Comparison of ENCODE assay signal across 8 mouse cellular contexts in genomic region chr2:181593042-181593421, GRCm38 (mm10). TPM values are rescaled to one million over a fixed set of nuclear protein-coding genes. Genes with fewer than 3 reads are reported as not detected.
DNase-seq lines count a peak whose midpoint lies in the region; ATAC-seq and TF ChIP-seq lines count a peak whose summit lies in the region.

No protein-coding gene starts in this region.

- H3K9ac ChIP-seq in heart, embryonic 15.5 days: peak overlapping the region; percentile 88
- peak overlapping the region; percentile 94 for H3K9ac ChIP-seq in liver, postnatal 0 days (replicated peaks)
- H3K9ac ChIP-seq in stomach, embryonic 15.5 days: peak overlapping the region; percentile 93

- H3K9me3 ChIP-seq in heart, embryonic 15.5 days (replicated peaks): no peaks in the 10 kb centered on the region
- H3K9me3 ChIP-seq in liver, postnatal 0 days (ENCODE audit: low read length): no peaks in the 10 kb centered on the region
- H3K9me3 ChIP-seq in stomach, embryonic 15.5 days: no peaks in the 10 kb centered on the region

- peak overlapping the region; percentile 82 for H3K27ac ChIP-seq in heart, embryonic 15.5 days
- H3K27ac ChIP-seq in liver, postnatal 0 days (ENCODE audit: low read depth): peak overlapping the region; percentile 90
- peak overlapping the region; percentile 91 for H3K27ac ChIP-seq in stomach, embryonic 15.5 days

- TF ChIP-seq CTCF in liver, postnatal 0 days (IDR thresholded peaks at IDR 0.05; ENCODE audit: low read depth): no peak

- DNase-seq in heart, postnatal 10 days: no peak
- DNase-seq in NIH3T3 (ENCODE audit: low read depth): peak; percentile 70
- DNase-seq in heart, postnatal 4 days: peak; percentile 46
- DNase-seq in liver, postnatal 0 days: no peak
- no peak for DNase-seq in urinary bladder, postnatal 14 days (ENCODE audit: low spot score)
- DNase-seq in ovary, postnatal 14 days (ENCODE audit: low spot score): no peak

- WGBS in heart, embryonic 15.5 days: 2% methylated on average over 6 of the region's 6 CpGs
- 3% methylated on average over 6 of the region's 6 CpGs for WGBS in liver, postnatal 0 days (ENCODE audit: insufficient replicate concordance)
- WGBS in stomach, embryonic 15.5 days: 4% methylated on average over 6 of the region's 6 CpGs

- intact Hi-C loops in heart, postnatal 10 days (cut with DNase I): no loop called here

- peak; percentile 14; the same call in 1 of the 2 replicates for ATAC-seq in heart, embryonic 15.5 days (replicated peaks; ENCODE audit: insufficient number of reproducible peaks, insufficient read depth, low FRiP score, low read depth)
- peak; percentile 37 for ATAC-seq in liver, postnatal 0 days
- ATAC-seq in stomach, embryonic 15.5 days (ENCODE audit: insufficient read depth, low FRiP score, low read depth): peak; percentile 33

- peak overlapping the region; percentile 91 for H3K4me3 ChIP-seq in heart, embryonic 15.5 days
- H3K4me3 ChIP-seq in liver, postnatal 0 days (ENCODE audit: low read depth, low read length): peak overlapping the region; percentile 90
- peak overlapping the region; percentile 99 for H3K4me3 ChIP-seq in stomach, embryonic 15.5 days (replicated peaks)

- H3K4me1 ChIP-seq in heart, embryonic 15.5 days (replicated peaks): peaks cover 15% of the 10 kb centered on the region
- H3K4me1 ChIP-seq in liver, postnatal 0 days (ENCODE audit: insufficient read depth): peaks cover 10% of the 10 kb centered on the region
- H3K4me1 ChIP-seq in stomach, embryonic 15.5 days: peaks cover 31% of the 10 kb centered on the region

- H3K4me2 ChIP-seq in heart, embryonic 15.5 days: peak overlapping the region; percentile 78
- peak overlapping the region; percentile 97 for H3K4me2 ChIP-seq in liver, postnatal 0 days (ENCODE audit: low read depth, low read length)
- peak overlapping the region; percentile 76 for H3K4me2 ChIP-seq in stomach, embryonic 15.5 days

- H3K36me3 ChIP-seq in heart, embryonic 15.5 days: peaks cover 24% of the 10 kb centered on the region; the same call in 1 of the 2 replicates
- H3K36me3 ChIP-seq in liver, postnatal 0 days (replicated peaks; ENCODE audit: insufficient read depth, low read length): peaks cover 13% of the 10 kb centered on the region
- H3K36me3 ChIP-seq in stomach, embryonic 15.5 days: peaks cover 24% of the 10 kb centered on the region

- no peak for TF ChIP-seq EP300 in liver, postnatal 0 days (IDR thresholded peaks at IDR 0.05; ENCODE audit: low read depth)

- no peaks in the 10 kb centered on the region for H3K27me3 ChIP-seq in heart, embryonic 15.5 days
- no peaks in the 10 kb centered on the region for H3K27me3 ChIP-seq in liver, postnatal 0 days (ENCODE audit: insufficient read depth, low read length)
- H3K27me3 ChIP-seq in stomach, embryonic 15.5 days (replicated peaks): no peaks in the 10 kb centered on the region

RNA-seq across cellular contexts. Expression of gene Zfp512b, which starts 0.4 kb away (rescaled TPM):
- polyA plus RNA-seq in heart, embryonic 15.5 days (2015; fragmentation: Nextera tagmentation; extraction: Ambion mirVana): 23.1 and 35.8 TPM in 2 replicates
- total RNA-seq in heart, postnatal 10 days (2021): 10 to 100 TPM; 31.2 to 39.5 TPM
- 10 to 100 TPM; 41.8 to 45.5 TPM for total RNA-seq in heart, postnatal 4 days (2021)
- 8.9 and 10.5 TPM in 2 replicates for polyA plus RNA-seq in liver, postnatal 0 days (2015; fragmentation: Nextera tagmentation; extraction: Ambion mirVana)
- polyA plus RNA-seq in stomach, embryonic 15.5 days (2015; fragmentation: Nextera tagmentation; extraction: Ambion mirVana): 48.5 and 50.8 TPM in 2 replicates

RNA-seq across cellular contexts. Expression of gene Prpf6, which starts 1.4 kb away (rescaled TPM):
- 38.9 and 45.5 TPM in 2 replicates for polyA plus RNA-seq in heart, embryonic 15.5 days (2015; fragmentation: Nextera tagmentation; extraction: Ambion mirVana)
- total RNA-seq in heart, postnatal 10 days (2021): 10 to 100 TPM; 37.0 to 41.1 TPM
- 10 to 100 TPM; 35.1 to 36.1 TPM for total RNA-seq in heart, postnatal 4 days (2021)
- 16.7 and 17.5 TPM in 2 replicates for polyA plus RNA-seq in liver, postnatal 0 days (2015; fragmentation: Nextera tagmentation; extraction: Ambion mirVana)
- 52.7 and 56.6 TPM in 2 replicates for polyA plus RNA-seq in stomach, embryonic 15.5 days (2015; fragmentation: Nextera tagmentation; extraction: Ambion mirVana)

RNA-seq across cellular contexts. Expression of gene Samd10, which starts 6.0 kb away (rescaled TPM):
- 9.6 and 14.9 TPM in 2 replicates for polyA plus RNA-seq in heart, embryonic 15.5 days (2015; fragmentation: Nextera tagmentation; extraction: Ambion mirVana)
- 1 to 10 TPM; 2.7 to 3.2 TPM for total RNA-seq in heart, postnatal 10 days (2021)
- 1 to 10 TPM; 4.8 to 4.9 TPM for total RNA-seq in heart, postnatal 4 days (2021)
- 2.1 and 2.3 TPM in 2 replicates for polyA plus RNA-seq in liver, postnatal 0 days (2015; fragmentation: Nextera tagmentation; extraction: Ambion mirVana)
- 25.0 and 26.9 TPM in 2 replicates for polyA plus RNA-seq in stomach, embryonic 15.5 days (2015; fragmentation: Nextera tagmentation; extraction: Ambion mirVana)

RNA-seq across cellular contexts. Expression of gene Uckl1, which starts 8.3 kb away (rescaled TPM):
- 61.8 and 71.6 TPM in 2 replicates for polyA plus RNA-seq in heart, embryonic 15.5 days (2015; fragmentation: Nextera tagmentation; extraction: Ambion mirVana)
- total RNA-seq in heart, postnatal 10 days (2021): 10 to 100 TPM; 43.3 to 47.1 TPM
- 10 to 100 TPM; 50.2 to 54.5 TPM for total RNA-seq in heart, postnatal 4 days (2021)
- polyA plus RNA-seq in liver, postnatal 0 days (2015; fragmentation: Nextera tagmentation; extraction: Ambion mirVana): 20.3 and 22.8 TPM in 2 replicates
- polyA plus RNA-seq in stomach, embryonic 15.5 days (2015; fragmentation: Nextera tagmentation; extraction: Ambion mirVana): 60.9 and 63.5 TPM in 2 replicates

Comparison
In these comparisons a context has a peak if more than half of its experiments do, and no peak if none do; other contexts are left out.
1. DNase-seq: peak in NIH3T3 (single experiment) and heart, postnatal 4 days (single experiment); none in heart, postnatal 10 days (0 of 2), liver, postnatal 0 days (single experiment), urinary bladder, postnatal 14 days (single experiment) and ovary, postnatal 14 days (single experiment).
2. Peak in every context shown above with its lines, with median percentiles within 50 percentile points of each other: ATAC-seq, H3K27ac ChIP-seq, H3K4me2 ChIP-seq, H3K4me3 ChIP-seq and H3K9ac ChIP-seq.